Mouse (Mus musculus): ENCODE measurements around the gene Marveld1.

Gene Marveld1

DNA sequence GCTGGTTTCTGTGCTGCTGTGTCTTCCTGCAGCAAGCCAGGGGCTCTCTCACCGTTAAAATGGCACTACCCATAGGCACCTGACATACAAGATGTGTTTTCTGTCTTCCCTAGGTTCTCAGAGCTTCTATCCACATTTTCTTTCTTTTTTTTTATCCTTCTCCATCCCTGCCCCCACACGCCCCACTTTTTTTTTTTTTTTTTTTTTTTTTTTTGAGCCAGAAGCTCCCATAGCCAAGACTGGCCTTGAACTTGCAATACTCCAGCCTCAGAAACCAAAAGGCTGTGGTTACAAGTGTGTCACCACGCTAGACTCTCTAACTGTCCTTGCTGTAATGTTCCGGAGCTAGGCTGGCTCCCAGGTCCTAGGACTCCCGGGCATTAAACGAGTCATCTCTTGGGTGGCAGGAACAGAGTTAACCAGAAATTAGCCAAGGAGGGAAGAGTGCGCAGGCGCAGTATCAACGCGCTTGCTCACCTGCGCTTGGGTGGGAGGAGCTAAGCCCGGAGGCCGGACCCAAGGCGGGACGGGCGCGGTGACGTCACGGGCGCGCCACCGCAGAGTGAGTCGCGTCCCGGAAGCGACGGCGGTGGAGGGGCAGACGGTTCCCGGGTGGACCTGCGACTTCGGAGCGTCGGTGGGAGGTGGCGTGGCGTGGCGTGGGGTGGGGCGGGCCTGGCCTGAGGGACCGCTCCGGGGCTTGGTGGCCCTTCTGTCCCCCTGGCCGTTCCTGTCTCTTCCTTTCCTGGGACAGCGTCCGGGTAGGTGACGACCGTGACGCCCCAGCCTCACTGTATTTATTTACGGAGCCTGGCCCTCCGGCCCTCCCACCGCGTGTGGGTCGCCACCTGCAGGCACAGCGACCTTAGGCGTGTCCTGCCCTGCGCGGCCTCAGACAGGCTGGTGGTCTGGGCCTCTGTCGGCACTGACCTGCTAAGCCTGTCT is 23.1 kb downstream of the Marveld1 start:
- peak; percentile 90 for DNase-seq (ENCODE audit: low spot score in 2 of 2)

DNA sequence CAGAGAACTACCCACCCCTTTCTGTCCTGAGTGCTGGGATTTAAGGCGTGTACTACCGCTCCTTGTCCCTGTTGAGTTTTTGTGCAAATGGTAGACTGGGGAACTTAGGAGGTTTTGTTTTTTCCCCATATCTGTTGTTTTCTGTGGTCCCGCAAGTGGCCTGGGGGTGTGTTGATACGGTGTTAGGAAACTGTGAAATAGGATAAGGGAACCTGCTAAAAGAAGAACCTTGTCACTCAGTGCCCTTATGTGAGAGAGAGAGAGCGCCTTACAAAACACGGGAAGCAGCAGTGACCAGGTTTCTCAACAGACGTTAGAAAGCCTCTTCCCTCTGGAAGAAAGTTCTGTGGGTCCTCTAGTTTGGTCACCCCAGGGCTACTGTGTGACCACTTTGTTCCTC is 29.6 kb downstream of the Marveld1 start:
- DNase-seq (ENCODE audit: low spot score in 2 of 2), result no peak

DNA sequence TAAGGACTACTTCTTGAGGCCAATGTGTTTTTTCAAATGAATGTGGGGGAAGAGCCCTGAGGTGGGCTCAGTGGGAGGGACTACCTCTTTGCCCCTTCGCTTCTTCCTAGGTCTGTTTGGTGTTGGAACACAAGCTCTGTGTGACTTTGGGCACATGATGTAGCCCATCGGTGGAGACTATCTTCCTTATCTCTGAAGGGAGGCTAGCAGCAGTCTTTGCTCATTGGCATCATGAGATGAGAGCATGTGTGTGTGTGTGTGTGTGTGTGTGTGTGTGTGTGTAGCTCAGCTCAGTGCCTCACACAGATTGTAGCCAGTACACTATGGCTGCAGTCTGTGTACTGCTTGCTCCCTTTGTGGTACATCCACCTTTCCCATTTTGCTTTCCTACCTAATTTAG is 30.3 kb downstream of the Marveld1 start:
- DNase-seq (ENCODE audit: low spot score in 2 of 2), result no peak

DNA sequence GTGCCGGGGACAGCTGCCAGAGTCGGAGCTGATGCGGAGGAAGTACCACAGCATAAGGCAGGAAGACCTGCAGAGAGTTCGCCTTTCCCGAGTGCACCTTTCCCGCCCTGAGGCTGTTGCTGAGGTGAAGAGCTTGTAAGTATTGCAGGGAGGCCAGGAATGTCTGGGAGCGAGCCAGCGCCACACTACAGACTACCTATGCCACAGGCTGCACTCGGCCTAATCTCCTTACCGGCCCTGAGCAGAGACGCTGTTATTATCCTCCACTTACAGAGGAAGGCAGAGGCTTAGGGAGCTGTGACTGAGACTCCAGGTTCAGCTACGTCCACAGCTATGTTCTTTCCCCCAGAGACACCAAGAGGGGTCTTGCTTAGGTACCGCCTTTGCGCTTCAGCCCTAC is 32.2 kb downstream of the Marveld1 start:
- no peak for DNase-seq (ENCODE audit: low spot score in 2 of 2)

DNA sequence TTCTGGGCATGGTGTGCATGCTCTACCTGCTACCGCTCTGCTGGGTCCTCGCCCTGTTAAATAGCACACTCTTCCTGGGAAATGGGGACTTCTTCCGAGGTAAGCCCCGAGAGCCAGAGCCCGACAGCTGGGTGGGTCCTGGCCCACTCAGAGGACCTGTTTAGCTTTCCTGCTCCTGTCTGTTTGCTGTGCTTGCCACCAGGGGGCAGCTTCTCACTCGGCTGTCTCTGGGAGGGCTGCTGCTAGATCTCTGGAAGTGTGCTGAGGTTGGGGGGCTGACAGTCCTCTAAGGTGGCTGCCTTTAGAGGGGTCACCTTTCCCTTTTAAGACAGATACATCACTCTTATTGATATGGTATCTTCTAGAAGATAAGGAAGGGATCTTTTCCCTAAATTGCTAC is 35.5 kb downstream of the Marveld1 start:
- no peak for DNase-seq (ENCODE audit: low spot score in 2 of 2)

DNA sequence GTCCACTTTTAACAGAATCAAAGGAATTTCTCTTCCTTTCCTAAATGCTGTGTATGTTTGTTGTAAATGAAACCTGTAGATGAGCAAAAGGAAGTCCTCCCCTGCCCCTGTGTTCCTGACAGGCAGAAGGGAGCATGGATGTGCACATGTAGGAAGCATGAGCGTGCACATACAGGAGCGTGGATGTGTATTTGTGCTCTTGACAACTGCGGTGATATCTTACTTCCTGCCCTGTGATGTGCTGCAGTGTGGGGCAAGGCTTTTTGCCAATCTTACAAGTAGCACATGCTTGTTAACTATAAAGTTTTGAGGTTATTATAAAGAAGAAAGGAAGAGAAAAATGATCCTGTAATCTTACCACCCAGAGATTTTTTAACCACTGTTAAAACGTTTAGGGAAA is 42.5 kb downstream of the Marveld1 start:
- DNase-seq (ENCODE audit: low spot score in 2 of 2), result no peak

DNA sequence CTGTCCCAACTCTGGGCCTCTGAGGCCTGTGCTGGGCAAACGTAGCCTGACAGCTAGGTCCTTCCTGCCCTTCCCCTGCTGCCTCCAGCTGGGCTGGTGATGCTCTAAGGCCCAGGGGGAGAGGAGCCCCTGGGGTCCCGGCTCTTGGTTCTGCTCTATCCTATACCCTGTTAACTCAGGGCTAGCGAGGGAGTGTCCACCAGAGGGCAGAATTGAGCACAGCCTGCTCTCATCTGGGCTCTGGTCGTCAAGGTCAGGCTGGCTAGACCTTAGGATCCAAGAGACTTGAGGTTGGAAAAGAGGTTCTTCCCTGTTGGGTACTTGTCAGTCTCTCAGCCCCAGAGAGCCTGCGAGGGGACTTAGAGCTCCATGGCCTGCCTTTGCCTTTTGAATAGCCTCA is 43.3 kb downstream of the Marveld1 start:
- peak; percentile 15 to 41 for DNase-seq (ENCODE audit: low spot score in 2 of 2)

DNA sequence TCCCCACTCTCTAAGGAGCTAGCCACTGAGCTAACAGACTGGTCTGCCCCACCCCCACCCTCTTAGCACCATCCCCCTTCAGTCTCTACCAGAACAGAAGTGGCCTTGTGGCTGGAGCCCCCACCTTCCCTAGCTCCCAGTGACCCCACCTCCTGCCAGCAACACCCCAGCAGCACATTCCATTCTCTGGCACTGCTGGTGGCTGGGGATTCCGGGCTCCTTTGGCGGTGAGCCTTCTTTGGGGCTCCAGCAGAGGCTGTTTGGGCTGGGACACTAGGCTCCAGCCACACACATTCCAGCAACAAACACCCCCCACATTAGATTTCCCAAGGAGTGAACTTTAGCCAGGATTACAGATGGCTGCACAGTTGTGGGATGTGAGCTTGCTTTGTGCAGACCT is 46.1 kb downstream of the Marveld1 start:
- DNase-seq (ENCODE audit: low spot score in 2 of 2), result no peak

DNA sequence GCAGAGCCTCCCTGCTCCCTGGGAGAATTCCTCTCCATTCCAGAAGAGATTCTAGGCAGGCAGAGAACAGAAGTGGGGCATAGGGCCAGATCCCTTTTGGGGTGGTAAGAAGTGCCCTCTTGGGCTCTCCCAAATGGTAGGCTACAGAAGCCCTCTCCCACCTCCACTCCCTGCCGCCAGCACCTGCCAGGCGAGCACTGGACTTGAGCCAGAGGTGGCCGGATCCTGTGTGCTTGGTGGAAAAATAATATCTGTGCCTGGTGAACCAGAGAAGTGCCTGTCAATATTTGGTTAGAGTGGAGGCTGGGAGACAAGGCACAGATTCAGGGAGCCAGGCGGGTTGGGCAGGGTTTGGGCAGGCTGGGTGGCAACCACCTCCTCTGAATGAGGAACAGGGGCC is 49.2 kb downstream of the Marveld1 start:
- no peak for DNase-seq (ENCODE audit: low spot score in 2 of 2)

DNA sequence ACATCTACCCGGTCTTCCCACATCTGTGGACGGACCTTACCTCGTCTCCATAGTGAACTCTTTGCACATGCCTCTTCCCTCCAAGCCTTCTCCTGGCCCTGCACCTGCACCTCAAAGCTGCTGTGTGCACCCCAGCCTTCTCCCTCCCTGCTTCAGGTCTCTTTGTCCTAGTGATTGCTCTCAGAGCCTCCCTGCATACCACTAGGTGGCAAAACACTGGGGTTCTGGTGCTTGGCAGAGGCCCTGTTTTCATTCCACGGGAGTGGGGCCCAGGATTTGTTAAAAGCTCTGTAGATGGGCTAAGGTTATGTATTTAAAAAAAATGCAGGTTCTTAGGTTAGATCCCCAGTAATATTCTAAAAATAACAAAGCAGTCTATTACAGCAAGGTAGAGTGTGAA is 49.9 kb downstream of the Marveld1 start:
- DNase-seq (ENCODE audit: low spot score in 2 of 2), result no peak

DNA sequence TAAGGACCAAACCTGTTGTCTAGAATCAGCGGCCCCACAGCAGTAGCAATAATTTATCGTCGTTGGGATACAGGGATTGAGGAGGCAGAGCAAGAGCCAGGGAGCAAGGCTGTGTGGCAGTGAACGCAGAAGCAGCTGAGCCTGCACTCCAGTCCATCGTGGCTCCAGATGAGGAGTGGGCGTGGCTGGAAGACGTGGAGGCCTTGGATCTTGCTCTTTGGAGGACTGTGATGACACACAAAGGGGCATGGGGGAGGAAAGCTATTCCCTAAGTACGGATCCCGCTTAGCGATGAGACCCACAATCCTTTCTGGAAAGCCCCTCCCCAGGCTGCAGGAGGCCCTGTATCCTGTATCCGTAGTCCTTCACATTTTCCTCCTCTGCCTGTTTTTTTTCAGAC is 50.8 kb downstream of the Marveld1 start:
- DNase-seq (ENCODE audit: low spot score in 2 of 2), result no peak

Measured in heart, adult 9 months (tissue).